Mouse (Mus musculus): ENCODE data around the gene Olfr56. TPM values are rescaled to one million over a fixed set of nuclear protein-coding genes. Genes with fewer than 3 reads are reported as not detected.
A peak's percentile ranks its signal among the peaks of the same experiment; 100 is the strongest.
"Not testable (repeated sequence)": the region's sequence is repeated elsewhere in the genome, so short reads cannot be mapped to it uniquely, and the experiment has no call there.

Olfr56 gene
- total and polyA plus RNA-seq, 3 experiments, result 0.01 to 0.27 TPM; not detected in 1

- not testable (repeated sequence) for H3K27me3 ChIP-seq (ENCODE audit: insufficient read depth, low read length); H3K9me3 ChIP-seq (replicated peaks); H3K4me3 ChIP-seq (ENCODE audit: low read depth, low read length); H3K36me3 ChIP-seq (replicated peaks); DNase-seq (ENCODE audit: low spot score); ATAC-seq (ENCODE audit: extremely low read depth, insufficient number of reproducible peaks, low FRiP score, poor library complexity, severe bottlenecking); H3K4me1 ChIP-seq (ENCODE audit: insufficient read depth, low read depth, low read length)
Observed at GRCm38 (mm10) chr11:49061865-49062264, 83.2 kb downstream of the Olfr56 start.

- DNase-seq (ENCODE audit: low spot score); H3K36me3 ChIP-seq (replicated peaks); ATAC-seq (ENCODE audit: extremely low read depth, insufficient number of reproducible peaks, low FRiP score, poor library complexity, severe bottlenecking); H3K4me3 ChIP-seq (ENCODE audit: low read depth, low read length); H3K9me3 ChIP-seq (replicated peaks); H3K27me3 ChIP-seq (ENCODE audit: insufficient read depth, low read length): not testable (repeated sequence)
- peaks cover 13% of the 10 kb centered on the region for H3K4me1 ChIP-seq (ENCODE audit: insufficient read depth, low read depth, low read length)
Observed at GRCm38 (mm10) chr11:49063713-49064469, 85.2 kb downstream of the Olfr56 start, which contains the start of gene Tgtp2. Tgtp2 (minus strand) TSS chr11:49064206.

DNA sequence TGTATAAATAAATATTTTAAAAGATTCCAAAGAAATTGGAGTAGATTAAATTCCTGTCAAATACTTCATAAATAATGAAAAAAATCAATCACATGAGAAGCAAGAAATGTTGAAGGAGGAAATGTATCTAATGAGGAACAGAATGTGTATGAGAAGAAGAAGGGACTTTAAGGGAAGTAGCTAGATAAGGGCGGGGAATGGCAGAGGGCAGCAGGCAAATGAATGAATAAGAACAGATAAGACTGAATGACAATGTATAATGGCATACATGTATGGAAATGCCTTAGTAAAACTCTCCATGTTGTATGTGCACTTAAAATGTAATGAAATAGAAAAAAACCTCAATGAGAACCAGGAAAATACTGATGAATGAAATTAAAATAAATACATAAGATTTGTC lies 89.7 kb downstream of the Olfr56 start:
- TF ChIP-seq POLR2AphosphoS5 (IDR thresholded peaks at IDR 0.05; ENCODE audit: insufficient replicate concordance, low read depth, low read length), result no peak
- no peak for TF ChIP-seq GATA1 (IDR thresholded peaks at IDR 0.05; ENCODE audit: borderline replicate concordance, low read length)
- TF ChIP-seq GATA2 (IDR thresholded peaks at IDR 0.05; ENCODE audit: borderline replicate concordance, low read depth, low read length), result no peak
- no peak for TF ChIP-seq CTCF (IDR thresholded peaks at IDR 0.05; ENCODE audit: low read depth, low read length)
- no peak for TF ChIP-seq TAL1 (conservative IDR thresholded peaks at IDR 0.05; ENCODE audit: low read depth, low read length)
- no peak for ATAC-seq (ENCODE audit: extremely low read depth, insufficient number of reproducible peaks, low FRiP score, poor library complexity, severe bottlenecking)
- no peaks in the 10 kb centered on the region for H3K9me3 ChIP-seq (replicated peaks)
- no peaks in the 10 kb centered on the region for H3K27me3 ChIP-seq (ENCODE audit: insufficient read depth, low read length)
- DNase-seq (ENCODE audit: low spot score), result no peak
- H3K4me3 ChIP-seq (ENCODE audit: low read depth, low read length), result no peak overlapping the region
- no peaks in the 10 kb centered on the region for H3K36me3 ChIP-seq (replicated peaks)
- peaks cover 23% of the 10 kb centered on the region for H3K4me1 ChIP-seq (ENCODE audit: insufficient read depth, low read depth, low read length)

DNA sequence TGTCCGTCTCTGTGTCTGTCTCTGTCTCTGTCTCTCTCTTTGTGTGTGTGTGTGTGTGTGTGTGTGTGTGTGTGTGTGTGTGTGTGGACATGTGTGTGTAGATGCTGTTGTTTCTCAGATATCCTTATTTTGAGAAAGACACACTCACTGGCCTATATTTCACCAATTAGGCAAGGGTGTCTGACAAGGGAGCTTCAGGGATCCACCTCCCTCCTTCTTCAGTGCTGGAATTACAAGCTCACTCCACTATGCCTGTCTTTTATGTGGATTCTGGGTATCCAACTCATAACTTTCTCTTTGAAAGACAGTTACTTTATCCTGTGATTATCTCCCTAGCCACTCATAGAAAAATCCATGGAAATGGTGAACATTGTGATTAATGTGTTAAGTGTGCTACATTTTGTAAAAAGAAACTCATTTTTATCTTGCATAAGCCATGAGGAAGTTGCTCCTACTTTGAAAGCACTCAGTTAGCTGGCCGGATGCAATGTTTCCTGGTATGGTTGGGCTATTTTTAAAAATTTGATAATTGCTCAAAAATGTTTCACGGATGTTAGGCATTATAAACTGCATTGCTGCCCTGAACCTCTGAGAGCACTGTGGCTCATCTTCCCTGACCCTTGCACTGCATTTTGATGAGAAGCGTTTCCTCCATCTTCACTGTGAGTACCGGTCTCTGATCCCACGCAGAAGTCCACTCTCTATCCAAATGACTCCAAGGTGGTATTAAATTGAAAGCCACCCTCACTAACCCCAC lies 97.5 kb downstream of the Olfr56 start, which contains the start of gene Ifi47:
TSS of gene Ifi47 (plus strand) at position 587 of the 757 bp plus-strand sequence.
- H3K27me3 ChIP-seq (ENCODE audit: insufficient read depth, low read length); DNase-seq (ENCODE audit: low spot score); H3K36me3 ChIP-seq (replicated peaks); H3K4me3 ChIP-seq (ENCODE audit: low read depth, low read length); H3K9me3 ChIP-seq (replicated peaks): not testable (repeated sequence)
- H3K4me1 ChIP-seq (ENCODE audit: insufficient read depth, low read depth, low read length), result peaks cover 39% of the 10 kb centered on the region
- ATAC-seq (ENCODE audit: extremely low read depth, insufficient number of reproducible peaks, low FRiP score, poor library complexity, severe bottlenecking), result peak; percentile 34

DNA sequence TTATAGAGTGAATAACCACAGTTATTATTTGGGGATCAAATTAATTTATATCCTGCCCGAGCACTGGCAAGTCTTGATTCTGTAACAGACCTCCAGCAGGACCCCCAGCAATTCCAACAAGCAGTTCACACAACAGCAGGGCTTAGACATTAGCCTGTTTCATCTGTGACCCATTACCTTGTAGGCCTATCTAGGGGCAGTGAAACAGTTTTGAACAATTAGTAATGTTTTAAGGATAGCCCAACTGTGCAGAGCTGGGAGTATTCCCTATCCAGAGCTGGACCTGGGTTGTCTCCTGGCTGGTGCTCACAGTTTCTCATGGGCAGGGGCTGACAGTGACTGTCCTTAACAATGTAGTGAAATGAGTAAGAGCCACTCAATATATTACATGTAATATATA lies 98.3 kb downstream of the Olfr56 start:
- no peaks in the 10 kb centered on the region for H3K36me3 ChIP-seq (replicated peaks)
- TF ChIP-seq GATA1 (IDR thresholded peaks at IDR 0.05; ENCODE audit: borderline replicate concordance, low read length) (no peak), POLR2AphosphoS5 (IDR thresholded peaks at IDR 0.05; ENCODE audit: insufficient replicate concordance, low read depth, low read length) (no peak), TAL1 (conservative IDR thresholded peaks at IDR 0.05; ENCODE audit: low read depth, low read length) (no peak), CTCF (IDR thresholded peaks at IDR 0.05; ENCODE audit: low read depth, low read length) (no peak), GATA2 (IDR thresholded peaks at IDR 0.05; ENCODE audit: borderline replicate concordance, low read depth, low read length) (no peak)
- peaks cover 40% of the 10 kb centered on the region for H3K4me1 ChIP-seq (ENCODE audit: insufficient read depth, low read depth, low read length)
- no peaks in the 10 kb centered on the region for H3K27me3 ChIP-seq (ENCODE audit: insufficient read depth, low read length)
- no peak for ATAC-seq (ENCODE audit: extremely low read depth, insufficient number of reproducible peaks, low FRiP score, poor library complexity, severe bottlenecking)
- H3K9me3 ChIP-seq (replicated peaks), result no peaks in the 10 kb centered on the region
- H3K4me3 ChIP-seq (ENCODE audit: low read depth, low read length), result no peak overlapping the region
- no peak for DNase-seq (ENCODE audit: low spot score)

GRCm38 (mm10) chr11:49078719-49079118 lies 100.0 kb downstream of the Olfr56 start:
- no peaks in the 10 kb centered on the region for H3K9me3 ChIP-seq (replicated peaks)
- DNase-seq (ENCODE audit: low spot score) (no peak), ATAC-seq (ENCODE audit: extremely low read depth, insufficient number of reproducible peaks, low FRiP score, poor library complexity, severe bottlenecking) (no peak)
- TF ChIP-seq CTCF (IDR thresholded peaks at IDR 0.05; ENCODE audit: low read depth, low read length), result no peak
- TF ChIP-seq TAL1 (conservative IDR thresholded peaks at IDR 0.05; ENCODE audit: low read depth, low read length), result no peak
- TF ChIP-seq GATA1 (IDR thresholded peaks at IDR 0.05; ENCODE audit: borderline replicate concordance, low read length), result no peak
- TF ChIP-seq GATA2 (IDR thresholded peaks at IDR 0.05; ENCODE audit: borderline replicate concordance, low read depth, low read length), result no peak
- no peak for TF ChIP-seq POLR2AphosphoS5 (IDR thresholded peaks at IDR 0.05; ENCODE audit: insufficient replicate concordance, low read depth, low read length)
- H3K36me3 ChIP-seq (replicated peaks), result no peaks in the 10 kb centered on the region
- H3K4me3 ChIP-seq (ENCODE audit: low read depth, low read length), result no peak overlapping the region
- peaks cover 49% of the 10 kb centered on the region for H3K4me1 ChIP-seq (ENCODE audit: insufficient read depth, low read depth, low read length)
- no peaks in the 10 kb centered on the region for H3K27me3 ChIP-seq (ENCODE audit: insufficient read depth, low read length)

DNA sequence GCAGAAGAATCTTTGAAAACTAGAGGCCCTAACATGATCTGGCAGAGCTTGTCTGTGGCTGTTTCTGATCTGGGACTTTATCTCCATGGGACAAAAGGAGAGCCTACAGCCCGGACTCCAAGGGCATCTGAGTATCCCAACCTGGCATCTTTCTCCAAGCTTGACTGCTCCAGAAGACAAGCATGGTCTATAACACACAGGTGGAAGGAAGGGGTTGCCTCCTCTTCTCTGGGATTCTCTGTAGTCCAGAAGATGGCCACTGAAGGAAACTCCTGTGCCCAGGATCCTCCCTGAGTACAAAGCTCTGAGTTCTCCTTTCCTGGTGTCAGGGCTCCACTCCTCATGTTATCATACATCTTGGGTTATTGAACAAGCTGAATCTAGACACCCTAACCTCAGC lies 101.9 kb downstream of the Olfr56 start:
- peaks cover 66% of the 10 kb centered on the region for H3K4me1 ChIP-seq (ENCODE audit: insufficient read depth, low read depth, low read length)
- H3K4me3 ChIP-seq (ENCODE audit: low read depth, low read length), result no peak overlapping the region
- no peak for TF ChIP-seq GATA1 (IDR thresholded peaks at IDR 0.05; ENCODE audit: borderline replicate concordance, low read length)
- no peak for TF ChIP-seq GATA2 (IDR thresholded peaks at IDR 0.05; ENCODE audit: borderline replicate concordance, low read depth, low read length)
- TF ChIP-seq CTCF (IDR thresholded peaks at IDR 0.05; ENCODE audit: low read depth, low read length), result no peak
- TF ChIP-seq TAL1 (conservative IDR thresholded peaks at IDR 0.05; ENCODE audit: low read depth, low read length), result no peak
- H3K9me3 ChIP-seq (replicated peaks), result no peaks in the 10 kb centered on the region
- H3K27me3 ChIP-seq (ENCODE audit: insufficient read depth, low read length), result no peaks in the 10 kb centered on the region
- H3K36me3 ChIP-seq (replicated peaks), result no peaks in the 10 kb centered on the region
- DNase-seq (ENCODE audit: low spot score) (no peak), ATAC-seq (ENCODE audit: extremely low read depth, insufficient number of reproducible peaks, low FRiP score, poor library complexity, severe bottlenecking) (no peak)
